Mouse (Mus musculus) testis, postnatal 14 days (tissue): Measurements from ENCODE around the gene Gtpbp8.

Experiments
- DNase-seq: peaks from one replicate; pipeline ENCODE4 v3.0.0; 2021; ENCODE audit warnings: low spot score

The Gtpbp8 gene

GRCm38 (mm10) chr16:44688507-44688906 is 57.7 kb downstream of the Gtpbp8 start:
- no peak for DNase-seq

- DNase-seq: no peak
Measured at GRCm38 (mm10) chr16:44687719-44688420, 58.3 kb downstream of the Gtpbp8 start.

- no peak for DNase-seq
Measured at GRCm38 (mm10) chr16:44686991-44687718, 59.0 kb downstream of the Gtpbp8 start.
